Mouse (Mus musculus): ENCODE results near the gene Bzw1.

Bzw1 gene

DNA sequence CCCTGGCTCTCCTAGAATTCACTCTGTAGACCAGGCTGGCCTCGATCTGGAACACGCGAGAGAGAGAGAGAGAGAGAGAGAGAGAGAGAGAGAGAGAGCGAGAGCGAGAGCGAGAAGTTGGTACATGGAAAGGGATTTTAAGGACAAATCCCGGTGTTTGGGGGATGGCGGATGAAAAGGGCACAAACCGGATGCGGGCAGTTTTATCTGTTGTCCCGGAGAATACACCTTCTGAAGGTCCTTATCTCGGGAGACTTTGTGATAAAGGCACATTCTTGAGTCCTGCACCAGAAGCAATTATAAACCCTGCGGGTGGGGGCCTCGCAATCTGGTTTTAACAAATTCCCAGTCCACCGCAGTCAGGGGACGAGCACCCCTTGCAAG lies 438 bp upstream of the Bzw1 start:
- TF ChIP-seq POU5F1 (IDR thresholded peaks at IDR 0.05; ENCODE audit: borderline replicate concordance, low read length), result no peak
- TF ChIP-seq CTCF (conservative IDR thresholded peaks at IDR 0.05; ENCODE audit: low read length), result no peak
- TF ChIP-seq NANOG (IDR thresholded peaks at IDR 0.05; ENCODE audit: borderline replicate concordance, low read length), result no peak
- Histone ChIP-seq H3K4me1 (replicated peaks; ENCODE audit: low read depth, low read length) (peaks cover 42% of the 10 kb centered on the region), H3K36me3 (ENCODE audit: insufficient read depth, low read length) (peaks cover 30% of the 10 kb centered on the region), H3K27me3 (ENCODE audit: insufficient read depth, low read length) (no peaks in the 10 kb centered on the region), H3K9me3 (ENCODE audit: low read length) (no peaks in the 10 kb centered on the region), H3K4me3 (replicated peaks; ENCODE audit: low read length) (peak overlapping the region; percentile 76)

DNA sequence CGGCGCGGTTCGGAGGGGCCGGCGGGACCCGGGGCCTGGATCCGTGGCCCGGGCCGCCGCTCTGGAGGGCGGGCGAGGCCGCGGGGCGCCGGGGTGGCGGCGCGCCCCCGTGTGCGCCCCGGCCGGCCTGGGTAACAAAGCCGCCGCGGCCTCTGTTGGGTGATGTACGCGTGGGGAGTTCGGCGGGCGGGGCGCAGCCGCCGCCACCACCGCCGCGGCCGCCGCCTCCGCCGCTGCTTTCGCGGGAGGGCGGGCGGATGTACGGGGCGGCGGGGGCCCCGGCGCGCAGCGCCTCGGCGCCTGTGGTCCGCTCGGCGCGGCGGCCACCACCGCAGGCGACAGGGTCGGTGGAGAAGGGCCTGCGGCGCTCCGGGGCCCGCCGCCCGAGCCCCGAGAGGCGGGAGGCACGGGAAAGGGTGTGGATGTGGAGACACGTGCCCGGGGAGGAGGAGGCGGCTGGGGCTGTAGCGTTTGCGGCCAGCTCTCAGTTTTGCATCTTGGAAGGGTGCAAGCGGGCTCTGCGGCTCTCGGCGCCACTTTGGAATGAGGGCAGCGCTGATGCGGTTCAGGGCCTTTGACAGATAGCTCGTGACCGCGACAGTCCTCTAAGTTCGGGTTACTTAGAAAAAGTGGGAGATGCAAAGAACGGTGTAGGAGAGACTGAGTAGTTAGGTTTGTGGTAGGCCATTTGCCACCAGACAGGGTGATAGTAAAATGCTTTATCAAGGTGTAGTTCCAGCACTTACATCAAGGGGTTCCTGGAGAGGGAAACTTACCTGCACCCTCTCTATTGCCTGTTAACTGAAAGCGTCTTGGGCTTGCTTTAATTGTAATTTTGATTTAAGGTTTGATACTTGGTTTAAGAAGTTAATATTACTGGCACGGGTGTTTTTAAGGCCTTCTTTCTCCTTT lies 842 bp downstream of the Bzw1 start:
- TF ChIP-seq NANOG (IDR thresholded peaks at IDR 0.05; ENCODE audit: borderline replicate concordance, low read length) (no peak), POU5F1 (IDR thresholded peaks at IDR 0.05; ENCODE audit: borderline replicate concordance, low read length) (no peak)
- peak overlapping the region; percentile 91 for H3K4me3 ChIP-seq (replicated peaks; ENCODE audit: low read length)
- no peaks in the 10 kb centered on the region for H3K9me3 ChIP-seq (ENCODE audit: low read length)
- H3K36me3 ChIP-seq (ENCODE audit: insufficient read depth, low read length), result peaks cover 42% of the 10 kb centered on the region
- H3K27me3 ChIP-seq (ENCODE audit: insufficient read depth, low read length), result no peaks in the 10 kb centered on the region
- H3K4me1 ChIP-seq (replicated peaks; ENCODE audit: low read depth, low read length), result peaks cover 50% of the 10 kb centered on the region

DNA sequence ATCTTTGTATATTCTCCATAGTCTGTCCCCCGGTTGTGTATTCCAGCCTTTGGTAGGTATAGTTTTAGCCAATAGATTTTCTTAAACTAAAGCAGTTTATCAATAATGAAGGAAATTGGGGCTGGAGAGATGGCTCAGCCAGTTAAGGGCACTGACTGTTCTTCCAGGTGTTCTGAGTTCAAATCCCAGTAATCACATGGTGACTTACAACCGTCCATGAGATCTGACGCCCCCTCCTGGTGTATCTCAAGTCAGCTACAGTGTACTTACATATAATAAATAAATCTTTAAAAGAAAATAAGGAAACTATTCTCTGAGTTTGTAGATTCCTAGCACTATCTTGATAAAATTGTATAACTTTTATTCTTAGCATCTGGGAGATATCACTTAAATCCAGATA lies 2.6 kb downstream of the Bzw1 start:
- Histone ChIP-seq H3K9me3 (ENCODE audit: low read length) (no peaks in the 10 kb centered on the region), H3K36me3 (ENCODE audit: insufficient read depth, low read length) (peaks cover 60% of the 10 kb centered on the region), H3K4me3 (replicated peaks; ENCODE audit: low read length) (peak overlapping the region; percentile 91; the same call in 1 of the 2 replicates), H3K4me1 (replicated peaks; ENCODE audit: low read depth, low read length) (peaks cover 61% of the 10 kb centered on the region), H3K27me3 (ENCODE audit: insufficient read depth, low read length) (no peaks in the 10 kb centered on the region)
- no peak; the same call in 1 of the 2 replicates for TF ChIP-seq CTCF (conservative IDR thresholded peaks at IDR 0.05; ENCODE audit: low read length)
- no peak for TF ChIP-seq POU5F1 (IDR thresholded peaks at IDR 0.05; ENCODE audit: borderline replicate concordance, low read length)
- no peak for TF ChIP-seq NANOG (IDR thresholded peaks at IDR 0.05; ENCODE audit: borderline replicate concordance, low read length)

DNA sequence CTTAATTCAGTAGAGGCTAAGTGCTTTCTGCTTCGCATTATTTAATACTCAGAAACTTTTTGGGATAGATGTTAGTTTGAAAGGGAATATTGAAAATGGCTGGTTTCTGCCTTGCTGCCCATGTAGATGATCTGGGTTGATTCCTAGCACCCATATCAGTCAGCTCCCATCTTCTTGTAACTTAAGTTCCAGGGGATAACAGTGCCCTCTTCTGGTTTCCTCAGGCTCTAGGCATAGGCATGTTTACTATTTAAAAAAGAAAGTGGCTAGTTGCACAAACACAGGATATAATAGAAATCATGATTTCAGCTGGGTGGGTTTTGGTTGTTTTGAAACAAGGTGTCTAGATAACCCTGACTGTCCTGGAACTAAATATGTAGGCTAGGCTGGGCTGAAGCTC lies 3.5 kb downstream of the Bzw1 start:
- H3K4me1 ChIP-seq (replicated peaks; ENCODE audit: low read depth, low read length), result peaks cover 65% of the 10 kb centered on the region
- no peaks in the 10 kb centered on the region for H3K9me3 ChIP-seq (ENCODE audit: low read length)
- peaks cover 69% of the 10 kb centered on the region for H3K36me3 ChIP-seq (ENCODE audit: insufficient read depth, low read length)
- H3K27me3 ChIP-seq (ENCODE audit: insufficient read depth, low read length), result no peaks in the 10 kb centered on the region
- TF ChIP-seq NANOG (IDR thresholded peaks at IDR 0.05; ENCODE audit: borderline replicate concordance, low read length) (no peak), CTCF (conservative IDR thresholded peaks at IDR 0.05; ENCODE audit: low read length) (peak; percentile 26)
- no peak overlapping the region for H3K4me3 ChIP-seq (replicated peaks; ENCODE audit: low read length)

DNA sequence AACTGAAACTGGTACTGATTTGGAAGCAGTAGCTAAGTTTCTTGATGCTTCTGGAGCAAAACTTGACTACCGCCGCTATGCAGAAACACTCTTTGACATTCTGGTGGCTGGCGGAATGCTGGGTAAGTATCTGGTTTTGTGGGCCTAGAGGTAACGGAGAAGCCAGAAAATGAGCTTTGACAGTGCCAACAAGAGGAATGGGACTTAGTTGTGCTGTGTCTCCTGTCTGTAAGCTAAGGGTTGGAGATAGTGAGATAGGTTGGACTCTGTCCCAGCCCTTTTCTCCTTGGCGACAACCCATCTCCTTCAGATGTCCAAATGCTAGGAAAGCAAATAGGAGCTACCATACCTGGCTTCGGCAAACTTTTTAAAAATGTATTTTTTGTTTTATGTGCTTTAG lies 5.0 kb downstream of the Bzw1 start:
- Histone ChIP-seq H3K4me1 (replicated peaks; ENCODE audit: low read depth, low read length) (peaks cover 71% of the 10 kb centered on the region), H3K9me3 (ENCODE audit: low read length) (no peaks in the 10 kb centered on the region), H3K36me3 (ENCODE audit: insufficient read depth, low read length) (peaks cover 84% of the 10 kb centered on the region), H3K27me3 (ENCODE audit: insufficient read depth, low read length) (no peaks in the 10 kb centered on the region), H3K4me3 (replicated peaks; ENCODE audit: low read length) (no peak overlapping the region)
- TF ChIP-seq NANOG (IDR thresholded peaks at IDR 0.05; ENCODE audit: borderline replicate concordance, low read length) (no peak), POU5F1 (IDR thresholded peaks at IDR 0.05; ENCODE audit: borderline replicate concordance, low read length) (no peak), CTCF (conservative IDR thresholded peaks at IDR 0.05; ENCODE audit: low read length) (no peak)

DNA sequence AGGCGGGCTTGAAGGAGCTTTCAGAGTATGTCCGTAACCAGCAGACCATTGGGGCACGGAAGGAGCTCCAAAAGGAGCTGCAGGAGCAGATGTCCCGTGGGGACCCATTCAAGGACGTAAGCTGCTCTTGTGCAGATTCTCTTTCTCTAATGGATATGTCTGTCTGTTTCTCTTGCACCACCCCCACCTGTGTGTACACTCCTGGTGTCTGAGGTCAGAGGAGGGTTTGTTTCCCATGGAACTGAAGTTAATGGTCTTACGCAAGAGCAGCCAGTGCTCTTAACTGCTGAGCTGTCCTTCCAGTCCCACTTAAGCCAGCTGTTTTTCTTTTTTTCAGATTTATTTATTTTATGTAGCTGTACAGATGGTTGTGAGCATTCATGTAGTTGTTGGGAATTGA lies 8.7 kb downstream of the Bzw1 start:
- TF ChIP-seq POU5F1 (IDR thresholded peaks at IDR 0.05; ENCODE audit: borderline replicate concordance, low read length) (no peak), NANOG (IDR thresholded peaks at IDR 0.05; ENCODE audit: borderline replicate concordance, low read length) (no peak), CTCF (conservative IDR thresholded peaks at IDR 0.05; ENCODE audit: low read length) (no peak)
- Histone ChIP-seq H3K36me3 (ENCODE audit: insufficient read depth, low read length) (peaks cover 98% of the 10 kb centered on the region), H3K4me1 (replicated peaks; ENCODE audit: low read depth, low read length) (peaks cover 63% of the 10 kb centered on the region), H3K27me3 (ENCODE audit: insufficient read depth, low read length) (no peaks in the 10 kb centered on the region), H3K4me3 (replicated peaks; ENCODE audit: low read length) (no peak overlapping the region), H3K9me3 (ENCODE audit: low read length) (no peaks in the 10 kb centered on the region)

DNA sequence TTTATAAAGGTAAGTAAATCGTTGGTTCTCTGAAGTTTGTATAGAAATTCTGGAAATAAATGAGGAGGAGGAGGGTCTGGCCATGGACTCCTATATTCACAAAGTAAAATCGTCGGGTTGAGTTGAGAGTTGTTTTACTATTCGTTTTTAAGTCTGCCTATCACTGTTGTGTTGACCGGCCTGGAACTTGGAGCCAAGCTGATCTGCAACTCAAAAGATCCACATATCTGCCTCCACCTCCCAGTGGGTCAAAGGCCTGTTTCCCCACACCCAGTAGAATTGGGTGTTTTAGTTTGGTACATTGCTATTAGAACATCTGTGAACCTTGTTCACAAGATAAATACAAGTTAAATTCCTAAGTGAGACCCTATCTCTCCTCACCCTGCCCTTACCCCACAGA lies 11.0 kb downstream of the Bzw1 start:
- Histone ChIP-seq H3K36me3 (ENCODE audit: insufficient read depth, low read length) (peaks cover 94% of the 10 kb centered on the region), H3K4me1 (replicated peaks; ENCODE audit: low read depth, low read length) (peaks cover 51% of the 10 kb centered on the region), H3K4me3 (replicated peaks; ENCODE audit: low read length) (no peak overlapping the region), H3K9me3 (ENCODE audit: low read length) (no peaks in the 10 kb centered on the region), H3K27me3 (ENCODE audit: insufficient read depth, low read length) (no peaks in the 10 kb centered on the region)
- TF ChIP-seq POU5F1 (IDR thresholded peaks at IDR 0.05; ENCODE audit: borderline replicate concordance, low read length) (no peak), CTCF (conservative IDR thresholded peaks at IDR 0.05; ENCODE audit: low read length) (no peak), NANOG (IDR thresholded peaks at IDR 0.05; ENCODE audit: borderline replicate concordance, low read length) (no peak)

DNA sequence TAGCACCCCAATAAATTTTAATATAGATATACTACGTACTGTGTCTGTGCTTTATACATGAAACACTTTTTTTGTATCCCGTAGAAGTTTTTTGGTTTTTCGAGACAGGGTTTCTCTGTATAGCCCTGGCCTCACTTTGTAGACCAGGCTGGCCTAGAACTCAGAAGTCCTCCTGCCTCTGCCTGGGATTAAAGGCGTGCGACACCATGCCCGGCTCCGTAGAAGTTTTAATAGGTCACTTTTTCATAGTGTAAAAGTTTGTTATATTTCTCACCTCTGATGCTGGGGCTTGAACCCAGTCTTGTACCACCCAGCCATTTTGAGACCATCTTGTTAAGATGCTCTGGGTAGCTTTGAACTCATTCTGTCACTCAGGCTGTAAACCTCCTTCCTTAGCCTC lies 14.6 kb downstream of the Bzw1 start:
- Histone ChIP-seq H3K4me1 (replicated peaks; ENCODE audit: low read depth, low read length) (peaks cover 44% of the 10 kb centered on the region), H3K4me3 (replicated peaks; ENCODE audit: low read length) (no peak overlapping the region), H3K9me3 (ENCODE audit: low read length) (no peaks in the 10 kb centered on the region), H3K27me3 (ENCODE audit: insufficient read depth, low read length) (no peaks in the 10 kb centered on the region), H3K36me3 (ENCODE audit: insufficient read depth, low read length) (peaks cover 94% of the 10 kb centered on the region)
- TF ChIP-seq POU5F1 (IDR thresholded peaks at IDR 0.05; ENCODE audit: borderline replicate concordance, low read length), result no peak
- no peak for TF ChIP-seq NANOG (IDR thresholded peaks at IDR 0.05; ENCODE audit: borderline replicate concordance, low read length)
- TF ChIP-seq CTCF (conservative IDR thresholded peaks at IDR 0.05; ENCODE audit: low read length), result no peak

DNA sequence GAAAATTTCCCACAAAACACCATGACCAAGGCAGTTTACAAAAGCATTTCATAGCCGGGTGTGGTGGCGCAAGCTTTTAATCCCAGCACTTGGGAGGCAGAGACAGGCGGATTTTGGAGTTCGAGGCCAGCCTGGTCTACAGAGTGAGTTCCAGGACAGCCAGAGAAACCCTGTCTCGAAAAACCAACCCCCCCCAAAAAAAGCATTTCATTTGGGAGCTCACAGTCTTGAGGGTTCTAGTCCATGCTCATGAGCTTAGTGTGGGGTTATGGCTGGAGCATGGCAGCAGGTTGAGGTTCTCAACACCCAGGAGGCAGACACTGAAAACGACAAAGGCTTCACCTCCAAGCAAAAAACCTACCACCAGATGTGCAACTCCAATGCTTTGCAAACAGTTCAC lies 15.4 kb downstream of the Bzw1 start:
- Histone ChIP-seq H3K27me3 (ENCODE audit: insufficient read depth, low read length) (no peaks in the 10 kb centered on the region), H3K4me1 (replicated peaks; ENCODE audit: low read depth, low read length) (peaks cover 39% of the 10 kb centered on the region), H3K4me3 (replicated peaks; ENCODE audit: low read length) (no peak overlapping the region), H3K36me3 (ENCODE audit: insufficient read depth, low read length) (peaks cover 94% of the 10 kb centered on the region), H3K9me3 (ENCODE audit: low read length) (no peaks in the 10 kb centered on the region)
- no peak for TF ChIP-seq NANOG (IDR thresholded peaks at IDR 0.05; ENCODE audit: borderline replicate concordance, low read length)
- no peak for TF ChIP-seq CTCF (conservative IDR thresholded peaks at IDR 0.05; ENCODE audit: low read length)
- TF ChIP-seq POU5F1 (IDR thresholded peaks at IDR 0.05; ENCODE audit: borderline replicate concordance, low read length), result no peak
